26 mouse cellular contexts compared by ENCODE assay signal in the genomic region with DNA sequence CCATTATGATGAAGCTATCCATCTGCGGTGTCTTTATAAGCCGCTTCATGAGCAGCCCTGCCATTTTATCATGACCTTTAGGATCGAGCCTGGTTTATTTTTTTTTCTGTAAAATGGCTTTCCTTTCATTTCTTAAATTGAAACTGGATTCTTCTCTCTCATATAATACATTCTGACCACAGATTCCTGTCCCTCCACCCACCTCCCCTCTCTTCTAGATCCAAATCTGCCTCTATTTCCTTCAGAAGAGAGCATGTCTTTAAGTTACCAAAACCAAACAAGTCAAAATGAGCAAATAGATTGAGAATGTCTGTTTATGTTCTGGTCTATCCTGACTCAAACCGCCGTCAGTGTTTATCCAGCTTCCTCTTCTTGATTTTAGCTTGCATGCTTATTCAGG. TPM values are rescaled to one million over a fixed set of nuclear protein-coding genes. Genes with fewer than 3 reads are reported as not detected.
DNase-seq lines count a peak whose midpoint lies in the region; ATAC-seq lines count a peak whose summit lies in the region.
"Had no signal": no experiment of that assay in that cellular context is flagged by ENCODE, and none has a peak within 500 bp of the region (broad histone marks: within the 10 kb centered on the region; RNA-seq: fewer than 3 reads in every experiment).

No protein-coding gene starts in this region.

- DNase-seq in CD4-positive, CD25-positive, alpha-beta regulatory T cell, adult 2 months (ENCODE audit: low read depth, low spot score): peak; percentile 31
- peak; percentile 44 for DNase-seq in induced T-regulatory cell, adult 2 months (ENCODE audit: low read depth)
- DNase-seq in naive thymus-derived CD4-positive, alpha-beta T cell, adult 2 months (ENCODE audit: low read depth): peak; percentile 41
- no peak for DNase-seq in frontal cortex, postnatal 10 days (ENCODE audit: low spot score in 2 of 2)
- DNase-seq in left cerebral cortex, adult 18-20 months (ENCODE audit: low spot score in 2 of 2): no peak
- DNase-seq in B cell, adult 2 months: no peak
- DNase-seq: adrenal gland, postnatal 10 days; cerebellum, adult 11 months; cerebellum, adult 9-10 months; cerebellum, postnatal 36 days; gastrocnemius, adult 2 months; gastrocnemius, postnatal 36 days; heart, postnatal 14 days; kidney, postnatal 25 days; left cerebral cortex, postnatal 4 days; liver, postnatal 0 days; lung, postnatal 36 days; midbrain, embryonic 14.5 days; right cerebral cortex, postnatal 4 days; thymus, postnatal 14 days had no signal

- ATAC-seq in activated CD4-positive, CD25-positive, alpha-beta regulatory T cell, adult 4 months: peak; percentile 53
- ATAC-seq: forebrain, embryonic 15.5 days; hindbrain, postnatal 0 days; intestine, postnatal 0 days; liver, embryonic 12.5 days; liver, postnatal 0 days had no signal

RNA-seq across cellular contexts. Expression of gene Arhgap15, which starts 46.1 kb away (rescaled TPM):
- 100 to 1,000 TPM; 282 to 347 TPM for polyA plus RNA-seq in activated CD4-positive, CD25-positive, alpha-beta regulatory T cell, adult 4 months (2017; shearing (Covaris generic))
- 10 to 100 TPM; 12.0 to 15.2 TPM for total RNA-seq in left cerebral cortex, adult 18-20 months (2021)
- polyA plus RNA-seq: C2C12 had no signal

Comparison
In these comparisons a context has a peak if more than half of its experiments do, and no peak if none do; other contexts are left out.
1. DNase-seq: peak in CD4-positive, CD25-positive, alpha-beta regulatory T cell, adult 2 months (single experiment), induced T-regulatory cell, adult 2 months (single experiment) and naive thymus-derived CD4-positive, alpha-beta T cell, adult 2 months (single experiment); none in frontal cortex, postnatal 10 days (0 of 2), left cerebral cortex, adult 18-20 months (0 of 2) and B cell, adult 2 months (0 of 2).